In genomic region chr12:36790866-36791265, GRCm38 (mm10) we compare ENCODE assay signal across 20 mouse cellular contexts.
DNase-seq lines count a peak whose midpoint lies in the region; ATAC-seq and TF ChIP-seq lines count a peak whose summit lies in the region.
"Had no signal": no experiment of that assay in that cellular context is flagged by ENCODE, and none has a peak within 500 bp of the region (broad histone marks: within the 10 kb centered on the region; RNA-seq: fewer than 3 reads in every experiment).

No protein-coding gene starts in this region.

- no peaks in the 10 kb centered on the region for H3K36me3 ChIP-seq in intestine, embryonic 16.5 days (ENCODE audit: control insufficient read depth, insufficient read depth, low read length)
- no peaks in the 10 kb centered on the region for H3K36me3 ChIP-seq in intestine, postnatal 0 days (ENCODE audit: control insufficient read depth, insufficient read depth)
- no peaks in the 10 kb centered on the region for H3K36me3 ChIP-seq in limb, embryonic 10.5 days
- H3K36me3 ChIP-seq in limb, embryonic 12.5 days, result no peaks in the 10 kb centered on the region
- H3K36me3 ChIP-seq in kidney, adult 2 months (ENCODE audit: control insufficient read depth, insufficient read depth, low read length), result no peaks in the 10 kb centered on the region
- H3K36me3 ChIP-seq: embryonic facial prominence, embryonic 12.5 days; forebrain, embryonic 15.5 days had no signal

- peak; percentile 80 for DNase-seq in forelimb bud, embryonic 11.5 days (ENCODE audit: low read depth, low spot score)
- DNase-seq in limb, embryonic 10.5 days (ENCODE audit: low spot score), result no peak
- DNase-seq in layer of hippocampus, adult 9-10 months (ENCODE audit: low spot score), result no peak
- DNase-seq in kidney, adult 2 months, result no peak
- no peak for DNase-seq in frontal cortex, postnatal 10 days (ENCODE audit: low spot score in 2 of 2)
- DNase-seq: adrenal gland, adult 2 months; adrenal gland, postnatal 10 days; adrenal gland, postnatal 25 days; cerebellum, adult 11-12 months; cerebellum, adult 2 months; cerebellum, adult 9-10 months; cerebellum, postnatal 10 days; cerebellum, postnatal 25 days; forebrain, postnatal 0 days had no signal

- peak; percentile 63; the same call in 1 of the 2 replicates for ATAC-seq in intestine, embryonic 16.5 days
- ATAC-seq in intestine, postnatal 0 days, result no peak
- 0 out of 2 replicates have a peak, but pooled peaks have one; percentile 7 for ATAC-seq in limb, embryonic 12.5 days (ENCODE audit: insufficient number of reproducible peaks, insufficient read depth, low FRiP score, low TSS enrichment, low read depth)
- ATAC-seq: forebrain, embryonic 13.5 days; forebrain, embryonic 15.5 days; forebrain, postnatal 0 days had no signal

- H3K27me3 ChIP-seq in intestine, embryonic 16.5 days (replicated peaks; ENCODE audit: control insufficient read depth, insufficient read depth, low read length), result no peaks in the 10 kb centered on the region
- no peaks in the 10 kb centered on the region for H3K27me3 ChIP-seq in intestine, postnatal 0 days (replicated peaks; ENCODE audit: control insufficient read depth, insufficient read depth, low read length)
- no peaks in the 10 kb centered on the region for H3K27me3 ChIP-seq in limb, embryonic 10.5 days (ENCODE audit: low read depth, poor library complexity, severe bottlenecking)
- peaks cover 4% of the 10 kb centered on the region; the same call in 1 of the 2 replicates for H3K27me3 ChIP-seq in limb, embryonic 12.5 days
- no peaks in the 10 kb centered on the region for H3K27me3 ChIP-seq in kidney, adult 2 months (replicated peaks; ENCODE audit: control insufficient read depth, insufficient read depth, low read length)
- H3K27me3 ChIP-seq: embryonic facial prominence, embryonic 12.5 days had no signal

- no peak for TF ChIP-seq CTCF in intestine, postnatal 0 days (IDR thresholded peaks at IDR 0.05; ENCODE audit: low read depth)
- no peak for TF ChIP-seq CTCF in kidney, adult 2 months (conservative IDR thresholded peaks at IDR 0.05; ENCODE audit: insufficient read depth, insufficient read length, low read depth, low read length)

- H3K4me2 ChIP-seq in intestine, embryonic 16.5 days (ENCODE audit: low read depth, low read length), result no peak overlapping the region
- H3K4me2 ChIP-seq in intestine, postnatal 0 days (replicated peaks; ENCODE audit: low read depth), result no peak overlapping the region
- H3K4me2 ChIP-seq in limb, embryonic 12.5 days, result no peak overlapping the region
- H3K4me2 ChIP-seq: embryonic facial prominence, embryonic 12.5 days; forebrain, embryonic 13.5 days; forebrain, embryonic 15.5 days had no signal

- H3K4me3 ChIP-seq in intestine, embryonic 16.5 days (ENCODE audit: low read length), result no peak overlapping the region
- H3K4me3 ChIP-seq in intestine, postnatal 0 days (ENCODE audit: low read depth, low read length), result no peak overlapping the region
- H3K4me3 ChIP-seq in limb, embryonic 10.5 days, result no peak overlapping the region
- no peak overlapping the region for H3K4me3 ChIP-seq in limb, embryonic 12.5 days (replicated peaks)
- no peak overlapping the region for H3K4me3 ChIP-seq in kidney, adult 2 months (ENCODE audit: insufficient read depth, low read depth, low read length)
- H3K4me3 ChIP-seq: embryonic facial prominence, embryonic 12.5 days; forebrain, embryonic 13.5 days; forebrain, embryonic 15.5 days had no signal

- TF ChIP-seq POLR2A in kidney, adult 2 months (IDR thresholded peaks at IDR 0.05; ENCODE audit: low read depth, low read length), result no peak

- no peaks in the 10 kb centered on the region for H3K9me3 ChIP-seq in intestine, embryonic 16.5 days (ENCODE audit: control insufficient read depth, low read length)
- no peaks in the 10 kb centered on the region for H3K9me3 ChIP-seq in intestine, postnatal 0 days (ENCODE audit: control insufficient read depth)
- no peaks in the 10 kb centered on the region for H3K9me3 ChIP-seq in limb, embryonic 10.5 days (replicated peaks)
- H3K9me3 ChIP-seq in limb, embryonic 12.5 days, result no peaks in the 10 kb centered on the region
- H3K9me3 ChIP-seq: embryonic facial prominence, embryonic 12.5 days; forebrain, embryonic 13.5 days; forebrain, embryonic 15.5 days had no signal

- no peak overlapping the region for H3K27ac ChIP-seq in intestine, embryonic 16.5 days (ENCODE audit: low read length)
- no peak overlapping the region for H3K27ac ChIP-seq in intestine, postnatal 0 days (ENCODE audit: low read depth, low read length)
- H3K27ac ChIP-seq in limb, embryonic 10.5 days, result peak overlapping the region; percentile 72
- H3K27ac ChIP-seq in limb, embryonic 12.5 days, result no peak overlapping the region
- H3K27ac ChIP-seq in kidney, adult 2 months (ENCODE audit: insufficient read depth, low read depth, low read length), result no peak overlapping the region
- H3K27ac ChIP-seq: embryonic facial prominence, embryonic 12.5 days; forebrain, embryonic 13.5 days; forebrain, embryonic 15.5 days had no signal

- WGBS in intestine, embryonic 16.5 days, result 81% methylated on average over 2 of the region's 2 CpGs
- WGBS in intestine, postnatal 0 days, result 67% methylated on average over 2 of the region's 2 CpGs
- 54% methylated on average over 2 of the region's 2 CpGs for WGBS in limb, embryonic 10.5 days
- WGBS in limb, embryonic 12.5 days, result 25% methylated on average over 2 of the region's 2 CpGs
- WGBS in kidney, adult 2 months, result 81% methylated on average over 2 of the region's 2 CpGs

- no peaks in the 10 kb centered on the region for H3K4me1 ChIP-seq in intestine, embryonic 16.5 days (ENCODE audit: control insufficient read depth, insufficient read depth, low read length)
- H3K4me1 ChIP-seq in intestine, postnatal 0 days (replicated peaks; ENCODE audit: control insufficient read depth, insufficient read depth, low read length), result no peaks in the 10 kb centered on the region
- peaks cover 51% of the 10 kb centered on the region for H3K4me1 ChIP-seq in limb, embryonic 10.5 days
- peaks cover 32% of the 10 kb centered on the region for H3K4me1 ChIP-seq in limb, embryonic 12.5 days (replicated peaks)
- H3K4me1 ChIP-seq in kidney, adult 2 months (ENCODE audit: control insufficient read depth, insufficient read depth, low read length), result no peaks in the 10 kb centered on the region
- H3K4me1 ChIP-seq: embryonic facial prominence, embryonic 12.5 days; forebrain, embryonic 13.5 days; forebrain, embryonic 15.5 days had no signal

- no peak overlapping the region for H3K9ac ChIP-seq in intestine, embryonic 16.5 days (ENCODE audit: low read depth, low read length)
- H3K9ac ChIP-seq in intestine, postnatal 0 days (ENCODE audit: low read depth, low read length), result no peak overlapping the region
- H3K9ac ChIP-seq in limb, embryonic 12.5 days (replicated peaks), result no peak overlapping the region
- H3K9ac ChIP-seq: embryonic facial prominence, embryonic 12.5 days; forebrain, embryonic 13.5 days; forebrain, embryonic 15.5 days; forebrain, postnatal 0 days had no signal
